Mouse (Mus musculus) G1E (cell line): ENCODE measurements around the gene Jak1. TPM values are rescaled to one million over a fixed set of nuclear protein-coding genes. Genes with fewer than 3 reads are reported as not detected.

Experiments used
- ATAC-seq: 2 replicates; pipeline ENCODE4 v1.8.0; 2016; ENCODE audit warnings: mild to moderate bottlenecking; ENCODE audit not compliant: insufficient number of reproducible peaks, poor library complexity, low FRiP score, severe bottlenecking; ENCODE audit errors: extremely low read depth
- DNase-seq: peaks from one replicate; pipeline ENCODE4 v3.0.0; 2012; ENCODE audit warnings: low spot score
- H3K27me3 ChIP-seq: 2 replicates; pipeline ENCODE4 v1.6.1; 2012; ENCODE audit warnings: mild to moderate bottlenecking, low read length, inconsistent platforms; ENCODE audit not compliant: insufficient read depth
- H3K36me3 ChIP-seq: replicated peaks from 2 replicates; pipeline ENCODE3; 2012; ENCODE audit warnings: mild to moderate bottlenecking, inconsistent platforms
- H3K4me1 ChIP-seq: 2 replicates; pipeline ENCODE4 v1.6.1; 2012; ENCODE audit warnings: low read depth, low read length, inconsistent platforms, mixed read lengths; ENCODE audit not compliant: insufficient read depth
- H3K4me3 ChIP-seq: 2 replicates; pipeline ENCODE4 v1.5.1; 2012; ENCODE audit warnings: low read depth, mild to moderate bottlenecking, inconsistent platforms, low read length, moderate library complexity, mixed read lengths
- H3K9me3 ChIP-seq: replicated peaks from 2 replicates; pipeline ENCODE4 v1.6.1; 2012; ENCODE audit warnings: inconsistent platforms
- CTCF ChIP-seq: IDR thresholded peaks from 2 replicates; pipeline ENCODE4 v1.5.1; 2012; ENCODE audit warnings: low read depth, low read length, inconsistent platforms, mixed read lengths
- GATA1 ChIP-seq: IDR thresholded peaks from 2 replicates; pipeline ENCODE4 v1.6.1; 2012; ENCODE audit warnings: borderline replicate concordance, low read length, inconsistent platforms, mixed read lengths
- GATA2 ChIP-seq: IDR thresholded peaks from 2 replicates; pipeline ENCODE4 v1.6.1; 2012; ENCODE audit warnings: low read depth, low read length, inconsistent platforms, borderline replicate concordance
- POLR2AphosphoS5 ChIP-seq: IDR thresholded peaks from 2 replicates; pipeline ENCODE4 v1.6.1; 2012; ENCODE audit warnings: low read depth, low read length, inconsistent platforms; ENCODE audit not compliant: insufficient replicate concordance
- TAL1 ChIP-seq: conservative IDR thresholded peaks from 2 replicates; pipeline ENCODE4 v1.6.1; 2012; ENCODE audit warnings: low read depth, low read length, inconsistent platforms, mixed read lengths
- polyA plus RNA-seq: library from polyadenylated mRNA; stranded (reverse); fragments of >175 nt; gene quantifications from 2 replicates; pipeline ENCODE4 v1.2.3, GENCODE M21; 2012
- total RNA-seq, 2 experiments: library from RNA; stranded (forward) in 1 of 2; stranded (reverse) in 1 of 2; fragments of 200-1000 nt in 1 of 2; fragments of >200 nt in 1 of 2; fragmentation: Nextera tagmentation in 1 of 2; gene quantifications; 2 replicates each; pipeline ENCODE4 v1.2.3; 2014 to 2017

The Jak1 gene
- total RNA-seq (2014; fragmentation: Nextera tagmentation): 102 and 129 TPM in 2 replicates
- 71.6 and 89.5 TPM in 2 replicates for total RNA-seq (2017)
- polyA plus RNA-seq: 253 and 263 TPM in 2 replicates

DNA sequence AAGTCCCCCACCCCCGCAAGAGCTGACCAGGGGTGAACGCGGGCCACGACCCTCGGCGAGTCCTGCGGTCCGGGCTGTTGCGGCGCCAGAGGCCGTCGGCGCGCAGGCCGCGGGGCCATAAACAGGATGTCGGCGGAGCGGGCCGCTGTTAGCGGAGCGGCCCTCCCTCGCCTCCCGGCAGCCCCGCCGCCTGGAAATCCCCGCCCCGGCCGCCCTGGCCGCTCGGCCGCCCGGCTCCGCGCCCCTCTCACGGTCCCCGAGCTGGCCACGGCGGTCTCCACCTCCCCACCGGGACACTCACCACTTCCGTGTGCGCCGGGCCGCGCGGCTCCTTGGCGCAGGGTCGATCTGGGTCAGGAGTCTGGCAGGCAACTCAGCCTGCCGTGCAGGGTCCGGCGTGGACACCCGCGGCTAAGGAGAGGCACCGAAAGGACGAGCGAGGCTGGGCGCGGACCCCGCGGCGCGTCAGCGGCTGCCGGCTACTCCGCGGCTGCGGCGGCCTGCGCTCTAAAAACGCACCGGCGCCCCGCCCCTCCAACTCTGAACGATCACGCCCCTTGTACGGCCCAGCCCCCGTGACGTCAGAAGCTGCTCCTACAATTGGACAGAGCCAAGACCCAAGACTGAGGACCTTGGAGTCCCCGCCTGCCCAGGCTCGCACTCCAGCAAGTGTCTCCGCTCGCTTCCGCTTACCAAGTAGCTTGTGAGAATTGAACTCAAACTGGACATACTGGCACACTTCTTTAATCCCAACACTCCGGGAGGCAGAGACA is at the start of gene Jak1:
Jak1 (minus strand) TSS at position 542 of the 773 bp plus-strand sequence.
- ATAC-seq: peak; percentile 100

DNA sequence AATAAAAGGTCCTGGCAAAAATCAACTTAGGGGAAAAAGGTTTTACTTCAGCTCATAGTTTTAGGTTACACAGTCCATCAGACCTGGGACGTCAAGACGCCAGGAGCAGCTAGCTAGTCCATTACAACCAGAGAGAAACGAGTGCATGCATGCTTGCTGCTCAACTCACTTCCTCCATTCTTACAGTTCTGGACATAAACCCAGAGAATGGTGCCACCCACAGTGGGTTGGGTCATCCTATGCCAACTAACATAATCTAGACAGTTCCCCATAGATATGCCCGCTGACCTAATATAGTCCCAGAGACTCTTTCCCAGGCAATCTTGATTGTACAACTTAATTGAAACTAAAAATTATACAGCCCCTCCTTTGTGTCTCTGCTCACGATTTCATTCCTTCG is 47.0 kb upstream of the Jak1 start:
- H3K4me1 ChIP-seq: peaks cover 3% of the 10 kb centered on the region
- H3K4me3 ChIP-seq: no peak overlapping the region
- peaks cover 10% of the 10 kb centered on the region; the same call in 1 of the 2 replicates for H3K27me3 ChIP-seq
- DNase-seq (no peak), ATAC-seq (no peak)
- TF ChIP-seq GATA1: no peak
- TF ChIP-seq GATA2: no peak
- no peak for TF ChIP-seq POLR2AphosphoS5
- TF ChIP-seq TAL1: no peak
- no peak for TF ChIP-seq CTCF
- no peaks in the 10 kb centered on the region for H3K36me3 ChIP-seq
- peaks cover 15% of the 10 kb centered on the region for H3K9me3 ChIP-seq

More for the DNA sequence above, at the start of gene Jak1:
- Histone ChIP-seq H3K36me3 (peaks cover 15% of the 10 kb centered on the region), H3K9me3 (no peaks in the 10 kb centered on the region), H3K4me3 (peak within 1 kb of the TSS; percentile 98), H3K4me1 (peaks cover 41% of the 10 kb centered on the region), H3K27me3 (no peaks in the 10 kb centered on the region)
- TF ChIP-seq POLR2AphosphoS5 (no peak), GATA2 (no peak), GATA1 (no peak)
- peak; percentile 93 for DNase-seq

DNA sequence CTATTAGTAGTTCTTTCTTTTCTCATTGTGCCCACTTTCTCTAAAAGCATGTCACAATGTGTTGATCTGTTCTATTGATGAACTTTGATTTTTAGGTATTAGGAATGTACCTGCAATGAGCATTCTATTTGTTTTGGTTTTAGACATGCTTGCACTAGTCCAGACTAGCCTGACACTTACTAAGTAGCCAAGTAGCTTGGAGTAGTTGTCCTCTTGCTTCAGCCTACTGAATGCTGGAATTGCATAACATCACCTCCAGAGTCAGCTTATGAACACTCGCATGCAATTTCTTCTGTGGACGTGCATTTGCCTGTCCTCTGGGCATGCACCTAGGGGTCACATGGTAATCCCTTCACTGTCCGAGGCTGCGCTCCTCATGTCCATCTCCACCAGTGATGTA is 43.1 kb upstream of the Jak1 start:
- Histone ChIP-seq H3K4me1 (peaks cover 18% of the 10 kb centered on the region), H3K9me3 (peaks cover 4% of the 10 kb centered on the region; the same call in 1 of the 2 replicates), H3K36me3 (no peaks in the 10 kb centered on the region), H3K27me3 (peaks cover 28% of the 10 kb centered on the region), H3K4me3 (no peak overlapping the region)
- DNase-seq: no peak
- no peak for TF ChIP-seq CTCF
- TF ChIP-seq TAL1: no peak
- TF ChIP-seq POLR2AphosphoS5: no peak
- TF ChIP-seq GATA1: no peak
- no peak for TF ChIP-seq GATA2
- no peak for ATAC-seq

DNA sequence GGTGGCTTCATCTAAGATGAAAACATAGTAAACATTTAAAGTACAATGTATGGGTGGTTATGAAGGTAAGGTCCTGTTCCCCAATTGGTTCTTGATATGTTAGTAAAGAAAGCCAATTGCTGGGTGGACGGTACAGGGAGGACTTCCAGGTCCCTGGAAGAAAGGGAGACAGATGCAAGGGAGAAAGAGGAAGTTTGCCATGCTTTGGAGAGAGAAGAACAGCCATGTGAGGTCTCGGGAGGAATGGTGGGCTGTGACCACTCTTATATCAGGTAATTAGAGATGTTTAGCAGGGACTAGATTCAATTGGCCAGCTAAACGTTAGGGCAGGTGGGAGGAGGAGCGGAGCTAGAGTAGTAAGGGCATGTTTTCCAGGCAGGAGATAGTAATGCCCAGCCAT is 42.2 kb upstream of the Jak1 start:
- DNase-seq: no peak
- ATAC-seq: no peak
- no peaks in the 10 kb centered on the region for H3K9me3 ChIP-seq
- peaks cover 28% of the 10 kb centered on the region for H3K27me3 ChIP-seq
- no peak for TF ChIP-seq POLR2AphosphoS5
- no peak for TF ChIP-seq GATA1
- TF ChIP-seq CTCF: no peak
- no peak for TF ChIP-seq GATA2
- no peak for TF ChIP-seq TAL1
- H3K36me3 ChIP-seq: no peaks in the 10 kb centered on the region
- no peak overlapping the region for H3K4me3 ChIP-seq
- peaks cover 18% of the 10 kb centered on the region for H3K4me1 ChIP-seq

GRCm38 (mm10) chr4:101306132-101306915 is 41.2 kb upstream of the Jak1 start:
- peaks cover 20% of the 10 kb centered on the region for H3K4me1 ChIP-seq
- DNase-seq: no peak
- H3K36me3 ChIP-seq: no peaks in the 10 kb centered on the region
- H3K27me3 ChIP-seq: peaks cover 33% of the 10 kb centered on the region
- peak; percentile 48 for ATAC-seq
- H3K4me3 ChIP-seq: no peak overlapping the region
- no peak for TF ChIP-seq TAL1
- TF ChIP-seq POLR2AphosphoS5: no peak
- no peak for TF ChIP-seq GATA2
- no peak for TF ChIP-seq GATA1
- no peak for TF ChIP-seq CTCF
- no peaks in the 10 kb centered on the region for H3K9me3 ChIP-seq

DNA sequence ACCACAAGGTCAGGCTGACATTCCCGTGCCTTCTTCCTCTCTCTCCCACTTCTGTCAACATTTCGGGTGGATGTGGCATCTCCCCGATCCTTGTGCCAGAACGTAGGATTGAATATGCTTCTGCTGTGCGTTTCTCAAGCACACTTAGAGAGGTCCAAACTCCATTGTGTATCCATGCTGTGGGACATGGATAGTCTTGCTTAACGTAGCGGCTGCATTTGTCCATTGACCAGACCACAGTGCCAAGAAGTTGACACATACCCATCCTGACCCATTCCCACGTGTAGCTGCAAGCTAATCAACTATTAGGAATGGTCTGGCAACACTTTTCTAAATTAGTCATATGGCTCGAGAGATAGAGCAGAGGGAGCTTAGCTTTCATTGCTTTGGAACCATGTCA is 40.0 kb upstream of the Jak1 start:
- H3K36me3 ChIP-seq: no peaks in the 10 kb centered on the region
- ATAC-seq (no peak), DNase-seq (no peak)
- peaks cover 20% of the 10 kb centered on the region for H3K4me1 ChIP-seq
- no peak for TF ChIP-seq GATA2
- TF ChIP-seq CTCF: no peak
- TF ChIP-seq POLR2AphosphoS5: no peak
- no peak for TF ChIP-seq TAL1
- no peak for TF ChIP-seq GATA1
- H3K27me3 ChIP-seq: peaks cover 43% of the 10 kb centered on the region
- H3K4me3 ChIP-seq: no peak overlapping the region
- H3K9me3 ChIP-seq: no peaks in the 10 kb centered on the region
